Mouse (Mus musculus) heart, postnatal 14 days (tissue): ENCODE results near the gene Vmn1r227. TPM values are rescaled to one million over a fixed set of nuclear protein-coding genes. Genes with fewer than 3 reads are reported as not detected.

Experiments
- DNase-seq, 2 experiments: peaks; one replicate each; pipeline ENCODE4 v3.0.0; 2021 to 2022
- intact Hi-C: fragments of 180-260 bp; cut with DNase I; formaldehyde crosslinking; loops from one replicate; pipeline ENCODE4 v1.15.1; 2025
- long read RNA-seq, 2 experiments: library from polyadenylated mRNA; stranded (forward); transcript quantifications; one replicate each; pipeline ENCODE4 v2.0.0; 2021
- total RNA-seq, 2 experiments: library from RNA; stranded (reverse); gene quantifications; 2 replicates each; pipeline ENCODE4 v1.2.3; 2021

Gene Vmn1r227
- total RNA-seq = not detected
- long read RNA-seq, experiment 1 = 0 reads
- long read RNA-seq, experiment 2 = 0 reads

DNA sequence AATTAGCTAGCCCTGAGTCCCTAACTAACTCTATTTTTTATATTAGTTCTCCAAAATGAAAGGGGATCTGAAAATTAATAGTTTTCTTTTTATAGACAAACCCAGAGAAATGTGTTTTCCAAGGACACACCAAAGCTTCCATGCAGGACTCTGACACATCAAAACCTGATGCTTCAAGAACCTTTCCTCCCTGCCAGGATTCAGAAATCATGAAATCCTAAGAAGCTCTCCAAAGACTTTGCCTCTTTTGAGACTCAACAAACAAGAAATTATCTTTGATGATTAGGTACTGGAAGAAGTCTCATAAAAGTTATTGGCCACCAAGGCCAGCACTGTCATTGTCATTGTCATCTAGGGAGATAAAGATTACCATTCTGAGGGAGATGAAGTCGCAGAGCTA lies at the start of gene Vmn1r227:
Vmn1r227 (plus strand) TSS at position 301 of the 400 bp plus-strand sequence.
- no peak for DNase-seq
- intact Hi-C loops = no loop called here

DNA sequence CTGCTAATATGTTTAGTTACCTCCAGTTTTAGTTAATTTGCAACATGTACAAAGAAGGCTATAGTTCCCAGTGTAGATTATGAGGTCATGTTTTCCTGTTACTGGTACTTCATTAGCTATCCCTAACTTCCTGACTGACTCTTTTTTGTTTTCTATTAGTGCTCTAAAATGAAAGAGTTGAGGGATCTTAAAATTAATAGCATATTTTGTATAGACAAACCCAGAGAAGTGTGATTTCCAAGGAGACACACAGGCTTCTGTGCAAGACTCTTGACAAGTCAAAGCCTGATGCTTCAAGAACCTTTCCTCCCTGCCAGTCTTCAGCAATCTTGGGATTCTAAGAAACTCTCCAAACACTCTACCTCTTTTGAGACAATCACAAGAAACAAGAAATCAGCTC lies 47.1 kb upstream of the Vmn1r227 start, which contains the start of gene Vmn1r226:
Vmn1r226 (plus strand) TSS at position 301 of the 400 bp plus-strand sequence.
- no peak for DNase-seq
- intact Hi-C loops = no loop called here

DNA sequence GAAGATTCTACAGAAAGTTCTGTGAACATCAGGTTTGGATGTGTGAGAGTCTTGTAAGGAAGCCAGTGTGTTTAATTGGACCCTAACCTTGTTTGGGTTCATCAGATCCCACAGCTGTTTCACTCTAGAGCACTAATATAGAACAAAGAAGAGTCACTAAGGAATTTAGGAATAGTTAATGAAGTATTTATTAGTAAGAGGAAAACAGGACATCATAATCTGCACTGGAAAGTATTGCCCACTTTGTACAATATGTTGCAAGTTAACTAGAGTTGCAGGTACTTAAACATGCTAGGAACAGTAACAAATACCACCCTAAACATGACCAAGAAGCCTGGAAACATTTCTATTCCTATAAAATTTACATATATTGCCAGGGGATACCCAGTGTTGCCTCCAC lies 56.4 kb downstream of the Vmn1r227 start, which contains the start of gene Vmn1r228:
Vmn1r228 (minus strand) TSS at position 101 of the 400 bp plus-strand sequence.
- intact Hi-C loops = no loop called here
- no peak for DNase-seq

Other genes with a start within 250 kb of the Vmn1r227 start
- gene Vmn2r108, start 248.5 kb upstream of the Vmn1r227 start, total RNA-seq = not detected
- not detected for gene Vmn1r225, start 231.7 kb upstream of the Vmn1r227 start, total RNA-seq
- not detected for gene Vmn2r109, start 165.1 kb upstream of the Vmn1r227 start, total RNA-seq
- gene Vmn2r110, start 133.4 kb upstream of the Vmn1r227 start, total RNA-seq = not detected
- not detected for gene Fpr-rs3, start 105.0 kb upstream of the Vmn1r227 start, total RNA-seq
- not detected for gene Vmn1r226, start 47.0 kb upstream of the Vmn1r227 start, total RNA-seq
- gene Vmn1r228, start 56.3 kb downstream of the Vmn1r227 start, total RNA-seq = not detected
- not detected for gene Vmn1r229, start 81.7 kb downstream of the Vmn1r227 start, total RNA-seq
- gene Vmn1r230, start 110.6 kb downstream of the Vmn1r227 start, total RNA-seq = not detected
- gene Vmn1r231, start 175.2 kb downstream of the Vmn1r227 start, total RNA-seq = not detected
- not detected for gene Vmn1r232, start 189.9 kb downstream of the Vmn1r227 start, total RNA-seq
- gene Ppp2r1a, start 215.5 kb downstream of the Vmn1r227 start, total RNA-seq = 100 to 1,000 TPM; 213 to 215 TPM